Mouse (Mus musculus) hindbrain, postnatal 0 days (tissue): ENCODE measurements around the gene Tead4. TPM values are rescaled to one million over a fixed set of nuclear protein-coding genes. Genes with fewer than 3 reads are reported as not detected.

ENCODE experiments used
- ATAC-seq: fragments of 200-750 bp; cut with Nextera tagmentation; 2 replicates; pipeline ENCODE4 v1.8.0; 2017; ENCODE audit warnings: mild to moderate bottlenecking, moderate TSS enrichment, moderate library complexity
- DNase-seq: peaks from one replicate; pipeline ENCODE4 v3.0.0-alpha.2; 2015; ENCODE audit warnings: low spot score
- H3K27ac ChIP-seq: fragments of 300-500 bp; sonication (generic); 2 replicates; pipeline ENCODE4 v1.5.1; 2014; ENCODE audit warnings: mild to moderate bottlenecking
- H3K27me3 ChIP-seq: fragments of 300-500 bp; sonication (generic); 2 replicates; pipeline ENCODE4 v1.6.1; 2014; ENCODE audit warnings: low read length, mixed read lengths; ENCODE audit not compliant: insufficient read depth
- H3K36me3 ChIP-seq: fragments of 300-500 bp; sonication (generic); 2 replicates; pipeline ENCODE4 v1.6.1; 2014; ENCODE audit warnings: low read length, mixed read lengths; ENCODE audit not compliant: insufficient read depth
- H3K4me1 ChIP-seq: fragments of 300-500 bp; sonication (generic); 2 replicates; pipeline ENCODE4 v1.6.1; 2014; ENCODE audit warnings: antibody characterized with exemption, low read length, mixed read lengths; ENCODE audit not compliant: insufficient read depth
- H3K4me2 ChIP-seq: fragments of 300-500 bp; sonication (generic); 2 replicates; pipeline ENCODE4 v1.6.1; 2014; ENCODE audit warnings: low read depth, mild to moderate bottlenecking, low read length, moderate library complexity, mixed read lengths
- H3K4me3 ChIP-seq: fragments of 300-500 bp; sonication (generic); 2 replicates; pipeline ENCODE4 v1.5.1; 2014; ENCODE audit warnings: low read length
- H3K9ac ChIP-seq: fragments of 300-500 bp; sonication (generic); replicated peaks from 2 replicates; pipeline ENCODE4 v1.6.1; 2014; ENCODE audit warnings: mild to moderate bottlenecking, low read length, moderate library complexity, mixed read lengths
- H3K9me3 ChIP-seq: fragments of 300-500 bp; sonication (generic); 2 replicates; pipeline ENCODE4 v1.6.1; 2016; ENCODE audit warnings: low read length, mixed read lengths
- CTCF ChIP-seq: IDR thresholded peaks from 2 replicates; pipeline ENCODE4 v1.5.1; 2016; ENCODE audit warnings: antibody characterized with exemption, control low read depth, low read depth
- WGBS: fragments of 180-500 bp; shearing (Covaris S2); extraction: QIAGEN DNeasy Blood & Tissue Kit; methylation state at CpG from one replicate; pipeline ENCODE4 v1.1.7; 2014; 5-methylcytosine and 5-hydroxymethylcytosine counted together
- polyA plus RNA-seq: library from polyadenylated mRNA; unstranded; fragments of >200 nt; fragmentation: Nextera tagmentation; extraction: Ambion mirVana; gene quantifications from 2 replicates; pipeline ENCODE4 v1.2.1, GENCODE M21; 2015
- total RNA-seq: library from RNA; depleted of rRNA; stranded (reverse); fragments of >200 nt; gene quantifications from 2 replicates; pipeline ENCODE4 v1.2.3, GENCODE M21; 2014

Gene Tead4
- total and polyA plus RNA-seq, 2 experiments from 2014 or later: 0.45 to 0.84 TPM

GRCm38 (mm10) chr6:128279608-128280007 is 21.0 kb downstream of the Tead4 start:
- no peak overlapping the region for H3K4me2 ChIP-seq
- no peak overlapping the region for H3K9ac ChIP-seq
- H3K4me1 ChIP-seq: no peaks in the 10 kb centered on the region
- no peaks in the 10 kb centered on the region for H3K27me3 ChIP-seq
- H3K9me3 ChIP-seq: no peaks in the 10 kb centered on the region
- H3K27ac ChIP-seq: no peak overlapping the region
- no peaks in the 10 kb centered on the region for H3K36me3 ChIP-seq
- WGBS: 62% methylated on average over 5 of the region's 5 CpGs
- TF ChIP-seq CTCF: no peak
- DNase-seq (no peak), ATAC-seq (no peak)
- H3K4me3 ChIP-seq: no peak overlapping the region

DNA sequence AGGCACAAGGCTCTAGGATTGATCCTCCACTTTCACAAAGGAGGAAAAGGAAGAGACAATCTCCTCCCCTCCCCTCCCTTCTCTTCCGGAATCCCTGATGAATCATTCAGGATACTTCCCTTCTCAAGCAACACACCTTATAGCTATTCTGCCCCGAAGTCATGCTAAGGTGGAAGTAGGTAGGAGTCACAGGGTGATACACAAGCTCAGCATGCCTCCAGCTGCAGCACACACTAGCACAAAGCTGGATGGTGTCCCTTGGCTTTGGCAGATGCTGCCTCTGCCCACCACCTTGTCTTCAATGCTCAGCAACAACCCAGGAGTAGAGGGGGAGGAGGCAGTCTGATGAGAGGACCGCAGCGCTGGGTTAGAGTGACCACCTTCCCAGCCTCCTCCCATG is 21.5 kb downstream of the Tead4 start:
- TF ChIP-seq CTCF: no peak
- 66% methylated on average over 4 of the region's 4 CpGs for WGBS

GRCm38 (mm10) chr6:128277132-128278085 is 23.2 kb downstream of the Tead4 start:
- no peak for TF ChIP-seq CTCF
- no peak overlapping the region for H3K4me3 ChIP-seq
- no peaks in the 10 kb centered on the region for H3K9me3 ChIP-seq
- no peaks in the 10 kb centered on the region for H3K4me1 ChIP-seq
- no peak overlapping the region for H3K4me2 ChIP-seq
- 85% methylated on average over 11 of the region's 11 CpGs for WGBS
- H3K27ac ChIP-seq: no peak overlapping the region
- H3K27me3 ChIP-seq: no peaks in the 10 kb centered on the region
- H3K9ac ChIP-seq: no peak overlapping the region
- no peaks in the 10 kb centered on the region for H3K36me3 ChIP-seq
- DNase-seq: no peak
- no peak for ATAC-seq

More for the DNA sequence above, 21.5 kb downstream of the Tead4 start:
- no peak overlapping the region for H3K9ac ChIP-seq
- H3K4me3 ChIP-seq: no peak overlapping the region
- no peak for DNase-seq
- H3K4me2 ChIP-seq: no peak overlapping the region
- H3K36me3 ChIP-seq: no peaks in the 10 kb centered on the region
- H3K9me3 ChIP-seq: no peaks in the 10 kb centered on the region
- H3K27ac ChIP-seq: no peak overlapping the region
- H3K27me3 ChIP-seq: no peaks in the 10 kb centered on the region
- no peak for ATAC-seq
- no peaks in the 10 kb centered on the region for H3K4me1 ChIP-seq

GRCm38 (mm10) chr6:128276349-128276748 is 24.3 kb downstream of the Tead4 start:
- no peak overlapping the region for H3K4me2 ChIP-seq
- H3K9me3 ChIP-seq: no peaks in the 10 kb centered on the region
- no peaks in the 10 kb centered on the region for H3K27me3 ChIP-seq
- H3K4me1 ChIP-seq: no peaks in the 10 kb centered on the region
- no peak overlapping the region for H3K9ac ChIP-seq
- TF ChIP-seq CTCF: no peak
- H3K27ac ChIP-seq: no peak overlapping the region
- DNase-seq (no peak), ATAC-seq (no peak)
- no peak overlapping the region for H3K4me3 ChIP-seq
- WGBS: 85% methylated on average over 6 of the region's 6 CpGs
- H3K36me3 ChIP-seq: no peaks in the 10 kb centered on the region

GRCm38 (mm10) chr6:128275506-128276064 is 25.0 kb downstream of the Tead4 start:
- Histone ChIP-seq H3K36me3 (no peaks in the 10 kb centered on the region), H3K27me3 (no peaks in the 10 kb centered on the region), H3K27ac (no peak overlapping the region), H3K4me3 (no peak overlapping the region), H3K9ac (no peak overlapping the region), H3K4me1 (no peaks in the 10 kb centered on the region), H3K9me3 (no peaks in the 10 kb centered on the region), H3K4me2 (no peak overlapping the region)
- TF ChIP-seq CTCF: no peak
- WGBS: 76% methylated on average over 8 of the region's 8 CpGs
- DNase-seq (peak; percentile 18), ATAC-seq (peak; percentile 53; the same call in 1 of the 2 replicates)

DNA sequence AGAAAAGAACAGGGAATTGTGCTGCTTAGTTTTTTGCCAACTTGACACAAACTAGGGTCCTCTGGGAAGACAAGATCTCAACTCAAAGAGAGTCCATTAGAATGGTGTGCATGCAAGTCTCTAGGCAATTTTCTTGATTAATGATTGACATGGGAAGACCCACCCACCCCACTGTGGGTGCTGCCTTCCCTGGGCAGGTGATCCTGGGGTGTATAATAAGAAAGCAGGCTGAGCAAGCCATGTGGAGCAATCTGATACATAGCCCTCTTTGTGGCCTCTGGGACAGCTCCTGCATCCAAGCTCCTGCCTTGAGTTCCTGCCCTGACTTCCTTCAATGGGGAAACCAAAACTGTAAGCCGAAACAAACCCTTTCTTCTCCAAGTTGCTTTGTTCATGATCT is 27.1 kb downstream of the Tead4 start:
- no peaks in the 10 kb centered on the region for H3K4me1 ChIP-seq
- WGBS: 89% methylated on average over 1 of the region's 1 CpGs
- H3K4me2 ChIP-seq: no peak overlapping the region
- H3K9me3 ChIP-seq: no peaks in the 10 kb centered on the region
- no peak overlapping the region for H3K4me3 ChIP-seq
- ATAC-seq (no peak), DNase-seq (no peak)
- H3K27ac ChIP-seq: no peak overlapping the region
- no peak overlapping the region for H3K9ac ChIP-seq
- H3K27me3 ChIP-seq: no peaks in the 10 kb centered on the region
- H3K36me3 ChIP-seq: no peaks in the 10 kb centered on the region
- no peak for TF ChIP-seq CTCF

DNA sequence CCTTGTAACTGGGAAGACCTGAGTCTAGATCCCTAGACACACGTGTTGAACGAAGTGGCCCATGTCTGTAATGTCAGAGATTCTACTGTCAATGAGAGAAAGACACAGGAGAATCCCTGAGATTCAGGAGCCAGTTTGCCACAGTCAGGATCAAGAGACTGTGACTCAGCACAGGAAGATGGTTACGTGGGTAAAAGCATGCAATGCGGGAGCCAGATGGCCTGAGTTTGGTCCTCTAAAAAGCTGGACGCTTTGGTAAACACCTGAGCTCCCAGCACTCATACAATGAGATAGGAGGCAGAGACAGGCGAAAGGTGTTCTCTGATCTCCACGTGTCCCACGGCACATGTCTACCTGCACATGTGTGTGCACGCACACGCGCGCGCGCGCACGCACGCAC is 27.9 kb downstream of the Tead4 start:
- Histone ChIP-seq H3K27me3 (no peaks in the 10 kb centered on the region), H3K4me1 (no peaks in the 10 kb centered on the region), H3K36me3 (no peaks in the 10 kb centered on the region), H3K4me3 (no peak overlapping the region), H3K9ac (no peak overlapping the region), H3K27ac (no peak overlapping the region), H3K9me3 (no peaks in the 10 kb centered on the region), H3K4me2 (no peak overlapping the region)
- DNase-seq: no peak
- TF ChIP-seq CTCF: no peak
- 95% methylated on average over 17 of the region's 17 CpGs for WGBS
- ATAC-seq: no peak
